Mouse (Mus musculus) urinary bladder, adult 18-20 months (tissue): ENCODE results near the gene Flywch1.

Source experiments
- DNase-seq, 2 experiments: peaks; one replicate each; pipeline ENCODE4 v3.0.0; 2022; ENCODE audit warnings: low spot score in 2 of 2, mixed read lengths in 2 of 2

Gene Flywch1

DNA sequence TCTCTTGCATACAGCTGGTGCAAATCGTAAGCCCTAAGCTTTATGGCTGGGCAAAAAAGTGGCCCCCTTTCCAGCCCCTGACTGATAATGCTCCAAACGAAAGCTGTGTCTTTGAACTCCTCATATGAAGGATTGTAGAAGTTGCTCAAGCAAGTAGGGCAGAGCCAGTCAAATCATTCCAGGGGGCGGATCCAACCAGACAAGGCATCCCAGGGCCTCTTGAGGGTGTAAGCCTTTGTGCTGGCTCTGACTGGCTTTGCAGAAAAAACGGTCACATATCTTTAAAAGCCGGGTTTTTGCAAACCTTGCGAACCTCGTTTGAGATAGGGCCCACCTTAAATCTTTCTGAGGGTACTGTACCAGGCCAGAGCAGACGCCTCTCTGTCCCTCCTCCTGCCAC lies 27.3 kb downstream of the Flywch1 start:
- no peak for DNase-seq

DNA sequence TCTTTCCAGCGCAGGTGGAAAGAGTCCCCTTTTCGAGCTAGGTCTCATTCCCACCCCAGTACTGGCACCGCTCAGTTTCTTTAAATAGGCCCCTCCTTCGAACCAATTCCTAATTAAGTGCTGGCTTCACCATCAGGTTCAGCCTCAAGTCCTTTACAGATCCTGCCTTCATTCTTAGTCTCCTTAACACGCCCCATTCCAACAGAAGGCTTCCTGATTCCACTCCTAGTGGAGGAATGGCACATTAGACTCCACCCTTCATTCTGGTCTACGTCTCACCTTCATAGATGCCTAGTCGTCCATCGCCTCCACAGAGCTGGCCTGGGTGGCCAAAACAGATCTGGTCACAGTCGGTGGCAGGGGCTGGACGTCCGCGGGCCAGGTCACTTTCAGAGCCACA lies 28.5 kb downstream of the Flywch1 start:
- DNase-seq, result no peak

DNA sequence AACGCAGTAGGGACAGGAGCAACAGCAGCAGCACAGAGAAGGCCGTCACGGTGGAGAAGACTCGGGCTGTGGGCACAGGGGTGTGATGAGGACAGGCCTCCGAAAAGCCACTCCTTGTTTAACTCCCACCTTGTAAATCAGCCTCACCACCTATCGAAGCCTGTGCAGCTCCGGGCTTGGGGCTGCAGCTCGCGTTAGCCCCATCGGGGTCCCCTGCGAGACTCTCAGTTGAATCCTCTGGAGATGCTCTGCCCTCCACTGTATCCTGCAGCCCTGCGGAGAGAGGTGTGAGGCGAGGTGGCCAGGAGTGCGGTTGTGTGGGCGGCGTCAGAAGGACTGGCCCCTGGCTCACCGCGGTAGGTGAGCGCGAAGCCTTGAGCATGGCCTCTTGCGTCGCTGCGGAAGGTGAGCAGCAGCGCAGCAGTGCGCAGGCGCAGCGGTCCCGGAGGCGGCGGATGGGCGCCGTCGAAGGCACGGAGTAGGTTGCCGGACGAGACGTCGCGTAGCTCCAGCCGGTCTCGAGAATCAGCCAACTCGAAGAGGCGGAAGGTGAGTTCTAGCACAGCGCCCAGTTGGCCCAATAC lies 29.1 kb downstream of the Flywch1 start:
- no peak for DNase-seq

DNA sequence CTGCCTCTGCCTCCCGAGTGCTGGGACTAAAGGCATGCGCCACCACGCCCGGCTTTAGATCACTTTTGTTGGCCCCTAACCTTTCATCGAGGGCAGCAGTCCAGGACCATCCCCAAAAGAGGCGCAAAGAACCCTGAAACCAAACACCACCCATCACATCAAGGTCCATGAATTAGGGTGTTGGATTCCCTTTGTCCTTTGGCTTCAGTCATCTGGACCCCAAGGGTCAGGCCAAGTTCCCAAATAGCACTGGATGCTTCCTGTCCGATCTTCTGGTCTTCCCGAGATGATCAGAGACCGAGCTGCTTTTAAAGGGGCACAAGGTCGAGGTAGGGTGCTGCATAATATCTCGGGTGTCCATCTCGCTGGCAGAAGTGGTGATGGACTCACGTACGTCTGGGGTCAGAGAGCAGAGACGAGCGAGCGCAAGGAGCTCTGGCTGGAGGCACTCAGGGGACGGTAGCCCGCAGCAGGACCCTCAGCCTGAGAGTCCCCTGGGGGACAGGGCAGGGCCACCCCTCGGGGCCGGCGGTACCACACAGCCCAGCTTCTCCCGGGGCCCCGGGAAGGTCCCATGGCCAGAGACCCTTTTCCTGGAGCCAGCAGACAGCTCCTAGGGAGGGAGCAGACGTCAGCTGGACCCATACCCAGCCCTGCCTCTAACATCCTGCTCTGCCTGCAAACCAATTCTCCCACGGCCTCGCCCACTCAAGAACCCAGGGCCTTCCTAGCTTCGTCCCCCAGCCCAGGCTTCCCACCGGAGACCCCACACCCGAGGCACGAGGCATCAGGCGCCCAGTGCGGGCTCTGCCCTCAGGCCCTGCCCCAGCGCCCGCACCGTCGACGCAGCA lies 29.8 kb downstream of the Flywch1 start:
- DNase-seq, result no peak

DNA sequence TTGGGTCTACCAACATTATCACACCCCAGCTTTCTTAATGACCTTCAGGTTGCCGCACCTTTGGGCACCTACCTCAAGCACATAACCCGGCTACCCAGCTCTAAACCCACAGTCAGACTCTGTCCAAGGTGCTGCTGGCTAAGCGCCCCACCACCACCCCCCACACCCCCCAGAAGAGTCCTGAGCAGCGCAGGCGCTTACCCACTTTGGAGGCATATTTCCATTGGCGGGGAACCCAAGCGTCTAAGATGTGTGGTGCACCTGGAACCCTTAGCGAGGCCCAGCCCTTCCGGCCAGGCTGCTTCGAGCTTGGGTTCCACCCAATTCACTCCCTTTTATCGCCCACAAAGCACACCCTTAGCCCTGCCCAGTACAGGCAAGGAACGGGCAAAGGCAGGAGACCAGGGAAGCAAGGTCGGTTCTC lies 30.8 kb downstream of the Flywch1 start, which contains the start of gene Paqr4:
TSS of gene Paqr4 (minus strand) at position 270 of the 424 bp plus-strand sequence.
- no peak for DNase-seq

DNA sequence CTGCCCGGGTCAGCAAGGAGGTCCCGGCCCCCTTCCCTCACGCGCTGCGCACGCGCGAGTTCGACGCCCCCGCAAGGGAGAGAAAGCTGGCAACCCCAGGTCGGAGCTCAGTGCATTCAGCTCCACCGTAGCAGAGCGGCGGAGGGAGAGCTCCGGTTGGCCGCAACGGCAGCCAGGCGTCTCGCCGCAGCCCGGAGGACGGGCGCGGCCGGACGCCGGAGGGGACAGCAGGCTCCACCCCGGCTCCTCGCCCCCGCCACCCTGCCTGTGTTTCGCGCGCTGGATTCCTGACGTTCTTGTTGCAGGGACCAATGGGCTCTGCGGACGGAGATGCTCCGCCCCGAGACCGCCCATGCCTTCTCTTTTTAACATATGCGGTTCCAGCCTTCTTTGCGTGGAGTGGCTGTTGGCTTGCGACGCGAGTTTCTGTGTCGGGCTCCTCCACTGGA lies 31.2 kb downstream of the Flywch1 start:
- peak; percentile 68 to 84 for DNase-seq

DNA sequence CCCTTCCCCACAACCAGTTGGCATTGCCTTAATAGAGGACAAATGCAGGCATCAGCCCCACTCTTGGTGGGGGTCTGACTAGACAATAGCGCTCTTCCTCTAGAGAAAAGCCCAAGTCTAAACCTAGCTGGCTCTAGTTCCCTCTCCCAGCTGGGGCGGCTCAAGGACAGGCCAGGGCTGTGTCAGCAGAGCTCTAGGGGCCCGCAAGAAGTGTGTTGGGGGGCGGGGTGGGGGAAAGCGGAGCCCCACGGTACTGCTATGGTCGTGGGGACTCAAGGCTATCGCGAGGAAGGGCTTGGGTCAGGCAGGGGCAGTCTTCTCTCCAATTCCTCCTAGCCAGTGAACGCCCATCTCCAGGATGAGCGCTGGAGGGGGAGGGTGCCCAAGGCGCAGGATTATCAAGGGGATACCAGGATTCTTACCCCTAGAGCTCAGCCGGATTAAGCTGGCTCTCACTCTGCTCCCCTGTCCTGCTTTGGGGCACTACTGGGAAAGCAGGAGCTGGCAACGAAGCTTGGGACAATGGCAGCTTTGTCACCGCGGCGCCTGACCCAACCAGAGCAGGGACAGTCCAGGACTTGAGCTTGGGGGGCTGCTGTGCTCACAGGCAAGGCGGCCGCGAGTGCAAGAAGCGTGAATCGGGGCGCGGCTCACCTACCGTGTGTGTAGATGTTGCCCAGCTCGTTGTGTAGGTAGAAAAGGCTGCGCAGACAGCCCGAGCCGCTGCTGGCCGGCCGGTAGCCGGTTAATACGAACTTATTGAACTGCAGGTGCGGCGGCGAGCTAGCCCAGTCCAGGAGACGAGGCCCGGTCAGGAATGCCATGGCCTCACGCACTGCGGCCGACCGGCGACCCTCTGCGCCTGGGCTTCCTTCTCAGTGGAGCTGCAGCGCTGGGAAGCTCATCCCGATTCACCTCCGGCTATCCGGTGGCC lies 31.9 kb downstream of the Flywch1 start:
- DNase-seq, result no peak

DNA sequence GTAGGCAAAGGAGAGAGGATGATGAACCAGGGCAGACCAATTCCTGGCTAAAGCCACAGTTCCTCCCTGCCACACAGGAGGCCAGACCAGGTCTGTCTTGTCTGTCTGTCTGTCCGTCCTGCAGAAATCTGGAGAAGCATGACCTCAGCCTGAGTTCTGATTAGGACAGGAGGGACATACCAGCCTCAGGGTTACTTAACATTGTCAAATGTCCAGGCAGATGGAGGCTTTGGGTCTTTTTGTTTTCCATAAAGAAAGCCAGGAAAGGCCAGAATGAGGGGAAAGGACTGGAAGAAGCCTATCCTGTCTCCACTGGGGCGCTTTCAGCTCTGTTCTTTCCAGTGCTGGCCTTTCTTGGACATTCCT lies 32.6 kb downstream of the Flywch1 start:
- DNase-seq, result no peak

DNA sequence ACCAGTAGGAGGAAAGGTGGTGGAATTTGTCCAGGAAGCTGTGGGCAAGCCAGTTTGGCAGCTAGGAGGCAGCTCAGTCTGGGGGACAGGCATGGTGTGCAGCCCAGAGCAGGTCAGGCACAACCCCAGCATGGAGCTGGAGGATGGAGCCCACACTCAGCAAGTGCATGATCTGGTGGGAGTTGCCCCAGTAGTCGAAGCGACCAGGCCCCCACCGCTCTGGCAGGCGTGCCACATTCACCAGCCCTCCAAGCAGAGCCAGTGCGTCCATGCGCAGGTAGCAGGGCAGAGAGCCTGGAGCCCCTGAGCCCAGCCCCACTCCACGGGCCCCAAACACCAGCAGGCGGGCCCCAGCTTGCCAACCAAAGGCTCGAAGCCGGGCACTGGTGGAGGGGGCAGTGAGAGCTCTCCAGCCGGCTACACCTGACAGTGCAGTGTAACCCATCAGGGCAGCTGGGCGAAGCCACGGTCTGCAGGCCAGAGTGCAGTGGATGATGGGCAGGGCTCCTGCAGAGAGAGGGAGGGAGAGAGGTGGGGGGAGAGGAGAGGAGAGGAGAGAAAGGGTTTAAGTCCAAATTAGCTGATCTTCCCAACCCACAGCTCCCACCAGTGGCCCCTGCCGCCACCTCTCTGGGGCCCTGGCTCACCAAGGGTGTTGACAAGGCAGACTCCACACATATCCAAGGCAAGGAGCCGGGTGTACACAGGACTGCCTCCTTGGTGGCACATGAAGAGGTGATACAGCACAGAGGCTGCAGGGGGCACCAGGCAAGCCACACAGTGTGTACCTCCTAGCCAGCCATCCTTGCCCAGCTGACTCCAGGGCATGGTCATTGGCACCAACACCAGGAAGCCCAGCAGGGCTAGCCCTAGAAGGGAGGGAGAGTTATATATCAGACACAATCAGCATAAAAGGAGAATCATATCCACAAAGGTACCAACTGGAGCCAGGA lies 33.6 kb downstream of the Flywch1 start:
- no peak for DNase-seq

DNA sequence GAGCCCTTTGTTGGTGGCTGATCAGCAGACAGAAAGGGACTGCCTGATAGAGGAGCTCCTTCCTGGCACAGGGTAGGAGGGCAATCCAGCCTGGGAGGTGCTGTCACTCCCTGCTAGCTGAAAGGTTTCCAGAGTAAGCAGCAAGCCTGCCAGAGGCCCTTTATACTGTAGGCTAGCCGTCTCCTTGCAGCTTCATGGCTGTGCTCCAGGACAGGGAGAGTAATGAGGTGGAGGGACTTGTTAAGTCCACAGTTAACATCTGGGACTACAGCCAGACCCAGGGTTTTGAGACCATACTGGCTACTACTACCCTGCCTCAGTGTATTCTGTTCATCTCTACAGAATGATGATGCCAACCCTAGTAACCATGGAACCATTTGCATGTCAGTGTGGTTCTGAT lies 37.1 kb downstream of the Flywch1 start:
- DNase-seq, result no peak

DNA sequence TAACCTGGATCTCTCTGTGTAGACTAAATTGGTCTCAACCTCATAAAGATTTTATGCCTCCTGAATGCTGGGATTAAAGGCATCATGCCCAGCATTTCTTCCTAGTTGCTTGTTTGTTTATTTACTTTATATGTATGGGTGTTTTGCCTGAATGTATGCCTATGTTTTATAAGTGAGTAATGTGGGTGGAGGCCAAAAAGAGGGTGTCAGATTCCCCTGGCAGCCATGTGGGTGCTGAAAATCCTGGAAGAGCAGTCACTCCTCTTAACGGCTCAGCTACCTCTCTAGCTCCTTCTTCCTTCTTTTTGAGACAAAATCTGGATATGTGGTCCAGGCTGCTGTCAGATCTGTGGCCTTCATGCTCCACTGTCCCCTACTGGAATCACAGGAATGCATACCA lies 41.0 kb downstream of the Flywch1 start:
- no peak for DNase-seq

DNA sequence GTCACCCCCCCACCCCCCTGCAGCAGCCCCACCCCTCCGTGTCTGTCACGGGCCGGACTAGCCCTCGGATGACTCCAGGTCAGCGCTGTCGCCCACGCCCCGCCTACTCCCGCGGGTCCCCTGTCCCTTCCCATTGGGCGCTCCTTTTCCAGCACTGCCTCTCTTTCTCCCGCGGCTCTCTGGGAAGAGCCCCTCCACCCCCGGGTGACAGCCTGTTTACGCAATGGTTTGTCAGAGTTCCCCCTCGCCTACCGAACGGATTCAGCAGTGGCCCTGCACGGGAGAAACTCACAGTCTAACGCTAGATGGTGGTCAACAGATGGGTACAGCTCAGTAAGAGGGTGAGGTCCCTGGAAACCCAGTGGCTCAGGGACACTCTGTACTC lies 44.7 kb downstream of the Flywch1 start:
- DNase-seq, result peak; percentile 51 to 59

DNA sequence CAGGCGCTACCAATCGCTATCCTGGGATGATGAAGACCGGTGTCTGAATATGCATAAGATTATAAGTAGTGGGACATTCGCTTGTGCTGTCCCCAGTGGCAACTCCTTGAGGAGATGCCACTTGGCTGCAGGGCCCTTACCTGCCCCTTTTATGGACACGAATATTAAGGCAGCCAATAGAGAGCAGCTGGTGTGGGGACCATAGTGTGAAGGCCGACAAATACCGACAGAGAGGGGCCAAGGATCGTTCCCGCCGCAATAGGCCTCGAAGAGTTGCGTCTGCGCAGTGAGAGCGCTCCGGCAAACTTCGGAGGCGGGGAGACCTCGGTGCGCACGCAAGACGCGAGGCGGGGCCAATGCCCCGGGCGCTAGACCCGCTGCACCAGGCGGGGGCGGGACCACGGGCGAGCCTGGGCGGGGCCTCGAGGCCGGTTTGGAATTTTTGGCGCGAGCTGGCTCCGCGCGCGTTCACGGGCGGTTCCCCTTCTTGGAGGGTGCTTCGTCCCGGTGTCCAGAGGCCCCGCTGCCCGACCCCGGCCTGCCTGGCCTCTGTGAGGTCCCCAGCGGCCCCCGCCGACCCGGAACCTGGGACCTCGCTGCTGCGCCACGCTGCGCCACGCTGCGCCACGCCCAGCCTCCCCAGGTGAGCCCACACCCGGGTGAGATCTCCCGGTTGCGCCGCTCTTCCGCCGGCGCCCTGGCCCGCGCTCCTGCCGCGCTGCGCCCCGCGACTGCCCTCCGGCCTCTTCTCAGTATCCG lies 45.2 kb downstream of the Flywch1 start, which contains the start of gene Pkmyt1:
TSS of gene Pkmyt1 (plus strand) at position 338 of the 759 bp plus-strand sequence.
- peak; percentile 90 to 95 for DNase-seq

DNA sequence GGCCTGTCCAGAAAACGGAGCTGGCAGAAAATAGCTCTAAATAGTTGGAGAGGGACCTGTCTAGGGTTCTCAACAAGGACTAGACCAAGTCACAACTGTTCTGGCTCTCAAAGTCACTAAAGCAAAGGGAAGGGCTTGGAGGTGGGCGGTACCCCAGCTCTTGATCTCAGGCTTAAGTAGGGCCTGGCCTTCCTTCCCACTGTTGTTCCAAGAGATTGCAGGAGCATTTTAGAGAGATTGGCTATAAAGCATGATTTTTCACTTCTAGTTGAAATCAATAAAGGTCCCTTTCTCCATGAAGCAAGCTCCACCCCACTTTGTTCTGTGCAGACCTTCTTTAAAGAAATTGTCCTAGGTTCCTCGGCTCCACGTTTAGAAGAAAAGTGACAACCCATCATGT lies 45.9 kb downstream of the Flywch1 start:
- DNase-seq, result no peak

DNA sequence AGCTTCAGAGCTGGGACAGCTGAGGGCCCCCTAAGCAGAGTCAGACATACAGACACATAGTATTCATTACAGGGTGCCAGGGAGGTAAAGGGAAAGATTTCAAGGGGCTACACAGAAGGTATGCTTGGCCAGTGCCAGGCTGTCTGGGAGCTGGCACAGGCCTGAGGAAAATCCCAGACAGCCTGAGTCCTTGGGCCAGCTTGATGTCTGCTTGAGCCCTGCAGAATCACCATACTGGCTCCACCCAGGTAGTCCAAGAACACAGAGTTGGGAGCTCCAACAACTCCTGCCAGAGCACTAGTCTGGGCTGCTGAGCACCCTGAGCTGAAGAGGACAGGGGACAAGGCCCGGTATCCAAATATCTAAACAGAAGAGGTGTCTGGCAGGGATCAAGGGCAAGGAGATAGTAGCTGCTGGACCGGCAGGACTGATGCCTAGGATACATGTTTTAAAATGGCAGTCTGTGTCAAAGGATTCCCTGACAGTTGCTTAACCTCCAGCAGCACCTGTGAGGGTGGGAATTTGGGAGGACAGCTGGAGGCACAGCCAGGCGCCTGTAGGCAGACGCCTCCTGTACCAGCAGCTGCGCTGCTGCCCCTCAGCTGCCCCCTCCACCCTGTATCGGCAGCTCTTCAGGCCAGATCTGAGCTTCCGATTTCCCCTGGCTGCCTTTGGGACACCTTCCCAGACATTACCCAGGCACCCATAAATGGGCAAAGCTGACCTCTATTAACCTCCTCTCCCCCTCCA lies 48.9 kb downstream of the Flywch1 start, which contains the start of gene 1520401A03Rik:
TSS of gene 1520401A03Rik (minus strand) at position 408 of the 750 bp plus-strand sequence.
- DNase-seq, result no peak

DNA sequence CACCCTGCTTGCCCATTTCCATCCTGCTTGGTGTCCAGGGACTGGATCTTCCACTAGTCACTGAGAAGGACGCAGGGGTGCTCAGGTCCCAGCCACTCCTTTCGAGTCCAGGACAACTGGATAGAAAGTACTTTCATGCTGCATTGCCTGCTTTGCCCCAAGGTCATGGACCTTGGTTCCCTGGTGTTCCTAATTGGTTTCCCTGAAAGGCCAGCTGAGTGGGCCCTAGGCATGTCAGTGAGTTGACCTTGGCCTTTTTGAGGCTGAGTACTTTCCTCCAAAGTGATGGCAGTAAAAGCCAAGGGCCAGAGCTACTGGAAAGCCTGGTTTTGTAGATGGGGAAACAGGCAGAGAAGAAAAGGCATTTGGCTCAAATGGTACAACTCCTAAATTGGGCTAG lies 49.5 kb downstream of the Flywch1 start:
- DNase-seq, result no peak

DNA sequence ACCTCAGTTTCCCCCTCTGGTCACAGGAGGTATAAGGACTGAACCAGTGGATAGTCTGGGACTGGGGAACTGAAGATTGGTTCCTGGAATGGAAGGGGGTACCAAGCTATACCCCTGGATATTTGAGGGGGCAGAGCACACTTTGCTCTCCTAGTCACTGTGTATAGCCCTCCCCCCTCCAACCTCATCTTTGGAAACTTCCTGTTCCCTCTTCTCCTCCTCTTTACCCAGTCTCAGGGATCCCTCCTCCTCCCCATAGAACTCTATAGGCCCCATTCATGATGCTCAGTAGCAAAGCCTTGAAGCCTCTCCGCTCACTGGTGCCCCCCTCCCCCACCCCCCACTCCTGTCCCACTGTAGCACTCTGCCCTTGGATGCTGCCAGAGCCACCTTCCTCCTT lies 51.9 kb downstream of the Flywch1 start:
- DNase-seq, result no peak

DNA sequence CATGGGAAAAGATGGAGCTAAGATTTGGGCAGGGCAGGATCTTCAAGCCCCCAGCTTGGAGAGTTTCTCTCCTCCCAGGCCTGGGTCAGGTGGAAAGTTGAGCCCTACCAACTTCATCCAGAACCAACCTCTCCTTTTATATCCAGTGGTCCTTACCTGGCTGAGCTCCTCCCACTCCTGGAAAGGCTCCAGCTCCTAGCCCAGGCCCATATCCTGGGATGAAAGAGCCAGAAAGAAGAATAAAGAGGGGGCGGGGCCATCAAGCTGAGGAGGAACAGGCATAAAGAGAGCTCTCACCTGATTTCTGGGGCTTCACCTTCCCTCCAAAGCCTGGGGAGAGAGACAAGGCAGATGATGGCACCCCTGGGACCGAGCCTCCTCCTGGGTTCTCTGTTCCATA lies 54.4 kb downstream of the Flywch1 start:
- DNase-seq, result no peak

DNA sequence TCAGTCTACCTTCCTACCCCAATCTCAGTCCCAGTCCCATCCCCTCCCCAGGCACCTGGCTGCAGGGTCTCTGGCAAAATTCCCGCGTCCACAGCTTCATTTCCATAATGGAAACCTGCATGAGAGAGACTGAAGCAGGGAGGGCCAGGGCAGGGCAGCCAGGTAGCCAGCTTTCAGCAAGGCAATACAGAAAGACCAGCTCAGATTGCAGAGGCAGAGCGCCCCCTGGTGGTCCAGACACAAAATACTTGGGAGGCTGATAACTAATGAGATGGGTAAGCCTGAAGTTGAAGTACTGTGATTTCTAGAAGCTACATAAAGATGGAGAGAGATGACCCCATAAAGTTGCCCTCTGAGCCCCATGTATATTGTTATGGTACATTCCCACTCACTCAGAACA lies 65.2 kb downstream of the Flywch1 start:
- DNase-seq, result peak; percentile 53 to 69
